Mouse (Mus musculus) myocyte (in vitro differentiated cells): ENCODE measurements around the gene Rpf2.

Source experiments
- MAX ChIP-seq: IDR thresholded peaks from one replicate; pipeline ENCODE4 v1.6.1; 2011; ENCODE audit warnings: low read depth, mild to moderate bottlenecking, control low read depth
- POLR2A ChIP-seq: IDR thresholded peaks from one replicate; pipeline ENCODE4 v1.6.1; 2011; ENCODE audit warnings: low read depth, mild to moderate bottlenecking, control low read depth, moderate library complexity; ENCODE audit not compliant: insufficient read length
- TCF12 ChIP-seq: IDR thresholded peaks from one replicate; pipeline ENCODE4 v1.6.1; 2011; ENCODE audit warnings: mild to moderate bottlenecking, control low read depth; ENCODE audit not compliant: poor library complexity, insufficient read depth, severe bottlenecking
- USF1 ChIP-seq: IDR thresholded peaks from one replicate; pipeline ENCODE4 v1.6.1; 2011; ENCODE audit warnings: low read depth, mild to moderate bottlenecking, control low read depth, moderate library complexity

GRCm38 (mm10) chr10:40259542-40259941 lies 12.7 kb upstream of the Rpf2 start:
- TF ChIP-seq POLR2A (no peak), USF1 (no peak), TCF12 (no peak), MAX (no peak)
